Mouse (Mus musculus) lung, postnatal 0 days (tissue): ENCODE results near the gene Sfxn3. TPM values are rescaled to one million over a fixed set of nuclear protein-coding genes. Genes with fewer than 3 reads are reported as not detected.

Experiments used
- ATAC-seq: fragments of 200-750 bp; cut with Nextera tagmentation; 2 replicates; pipeline ENCODE4 v1.8.0; 2017; ENCODE audit warnings: moderate library complexity
- DNase-seq: peaks from one replicate; pipeline ENCODE4 v3.0.0-alpha.2; 2016; ENCODE audit warnings: low spot score
- H3K27ac ChIP-seq: fragments of 300-500 bp; sonication (generic); 2 replicates; pipeline ENCODE4 v1.5.1; 2014; ENCODE audit warnings: antibody characterized with exemption, mild to moderate bottlenecking, low read length, mixed read lengths
- H3K27me3 ChIP-seq: fragments of 300-500 bp; sonication (generic); replicated peaks from 2 replicates; pipeline ENCODE4 v1.6.1; 2014; ENCODE audit warnings: low read length, mixed read lengths; ENCODE audit not compliant: insufficient read depth
- H3K36me3 ChIP-seq: fragments of 300-500 bp; sonication (generic); 2 replicates; pipeline ENCODE4 v1.6.1; 2014; ENCODE audit warnings: low read length, mixed read lengths; ENCODE audit not compliant: insufficient read depth
- H3K4me1 ChIP-seq: fragments of 300-500 bp; sonication (generic); 2 replicates; pipeline ENCODE4 v1.6.1; 2014; ENCODE audit warnings: antibody characterized with exemption, low read depth, low read length, mixed read lengths; ENCODE audit not compliant: insufficient read depth
- H3K4me2 ChIP-seq: fragments of 300-500 bp; sonication (generic); replicated peaks from 2 replicates; pipeline ENCODE4 v1.6.1; 2014; ENCODE audit warnings: low read depth, mild to moderate bottlenecking, low read length, moderate library complexity, mixed read lengths
- H3K4me3 ChIP-seq: fragments of 300-500 bp; sonication (generic); 2 replicates; pipeline ENCODE4 v1.5.1; 2014; ENCODE audit warnings: low read depth, low read length
- H3K9ac ChIP-seq: fragments of 300-500 bp; sonication (generic); replicated peaks from 2 replicates; pipeline ENCODE4 v1.6.1; 2014; ENCODE audit warnings: low read depth, mild to moderate bottlenecking
- H3K9me3 ChIP-seq: fragments of 300-500 bp; sonication (generic); 2 replicates; pipeline ENCODE4 v1.6.1; 2016; ENCODE audit warnings: low read length, mixed read lengths
- CTCF ChIP-seq: IDR thresholded peaks from 2 replicates; pipeline ENCODE4 v1.5.1; 2016; ENCODE audit warnings: antibody characterized with exemption, mild to moderate bottlenecking
- EP300 ChIP-seq: IDR thresholded peaks from 2 replicates; pipeline ENCODE4 v1.6.1; 2016; ENCODE audit warnings: antibody characterized with exemption, mild to moderate bottlenecking, control low read depth
- WGBS: fragments of 180-500 bp; shearing (Covaris S2); extraction: QIAGEN DNeasy Blood & Tissue Kit; methylation state at CpG from one replicate; pipeline ENCODE4 v1.1.7; 2014; 5-methylcytosine and 5-hydroxymethylcytosine counted together
- polyA plus RNA-seq: library from polyadenylated mRNA; unstranded; fragments of >200 nt; fragmentation: Nextera tagmentation; extraction: Ambion mirVana; gene quantifications from 2 replicates; pipeline ENCODE4 v1.2.1, GENCODE M21; 2015

Gene Sfxn3
- polyA plus RNA-seq, 1 experiment from 2014 or later = 53.0 TPM

- WGBS = 11% methylated on average over 17 of the region's 17 CpGs
- Histone ChIP-seq H3K36me3 (no peaks in the 10 kb centered on the region), H3K4me3 (peak overlapping the region; percentile 12), H3K27me3 (peaks cover 43% of the 10 kb centered on the region), H3K9me3 (no peaks in the 10 kb centered on the region), H3K27ac (peak overlapping the region; percentile 52), H3K4me1 (peaks cover 23% of the 10 kb centered on the region), H3K9ac (no peak overlapping the region), H3K4me2 (peak overlapping the region; percentile 60)
- no peak for TF ChIP-seq EP300
- peak; percentile 67 for TF ChIP-seq CTCF
- ATAC-seq = peak; percentile 47
- peak; percentile 80 for DNase-seq
These were observed 31.9 kb downstream of the Sfxn3 start for GRCm38 (mm10) chr19:45078971-45079764.

GRCm38 (mm10) chr19:45079769-45080515 is 32.6 kb downstream of the Sfxn3 start:
- ATAC-seq (peak; percentile 74), DNase-seq (peak; percentile 86)
- Histone ChIP-seq H3K27ac (peak overlapping the region; percentile 52), H3K4me3 (peak overlapping the region; percentile 12), H3K27me3 (peaks cover 43% of the 10 kb centered on the region), H3K36me3 (no peaks in the 10 kb centered on the region), H3K4me1 (peaks cover 23% of the 10 kb centered on the region), H3K4me2 (peak overlapping the region; percentile 60), H3K9me3 (no peaks in the 10 kb centered on the region), H3K9ac (no peak overlapping the region)
- under 1% methylated on average over 45 of the region's 45 CpGs for WGBS
- TF ChIP-seq CTCF (no peak; the same call in 1 of the 2 replicates), EP300 (no peak)

GRCm38 (mm10) chr19:45080711-45081110 is 33.4 kb downstream of the Sfxn3 start:
- peak overlapping the region; percentile 60 for H3K4me2 ChIP-seq
- no peak for ATAC-seq
- no peak overlapping the region for H3K9ac ChIP-seq
- TF ChIP-seq CTCF (no peak), EP300 (no peak)
- peak overlapping the region; percentile 12; the same call in 1 of the 2 replicates for H3K4me3 ChIP-seq
- no peak overlapping the region for H3K27ac ChIP-seq
- no peak for DNase-seq
- peaks cover 46% of the 10 kb centered on the region for H3K27me3 ChIP-seq
- no peaks in the 10 kb centered on the region for H3K36me3 ChIP-seq
- H3K9me3 ChIP-seq = no peaks in the 10 kb centered on the region
- 4% methylated on average over 17 of the region's 17 CpGs for WGBS
- H3K4me1 ChIP-seq = peaks cover 20% of the 10 kb centered on the region

DNA sequence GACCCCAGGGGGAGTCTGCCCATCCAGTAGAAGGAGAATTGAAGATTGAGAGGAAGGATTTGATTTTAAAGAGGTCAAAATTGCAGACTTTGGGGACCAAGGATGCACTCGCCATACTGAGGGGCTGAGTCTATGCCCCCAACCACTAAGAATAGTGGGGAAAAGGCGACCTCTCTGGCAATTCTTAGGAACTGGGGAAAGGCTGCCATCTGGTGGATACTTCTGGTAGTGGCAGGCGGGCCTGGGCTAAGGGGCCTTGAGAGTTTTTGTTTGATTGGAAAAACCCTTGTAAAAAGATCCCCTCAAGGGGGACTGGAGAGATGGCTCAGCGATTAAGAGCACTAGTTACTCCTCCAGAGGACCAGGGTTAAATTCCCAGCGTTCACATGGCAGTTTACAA is 34.0 kb downstream of the Sfxn3 start:
- H3K27me3 ChIP-seq = peaks cover 43% of the 10 kb centered on the region
- H3K9me3 ChIP-seq = no peaks in the 10 kb centered on the region
- H3K36me3 ChIP-seq = no peaks in the 10 kb centered on the region
- DNase-seq = peak; percentile 65
- H3K27ac ChIP-seq = no peak overlapping the region
- no peak for ATAC-seq
- 3% methylated on average over 5 of the region's 5 CpGs for WGBS
- H3K4me3 ChIP-seq = peak overlapping the region; percentile 12; the same call in 1 of the 2 replicates
- peaks cover 19% of the 10 kb centered on the region for H3K4me1 ChIP-seq
- peak overlapping the region; percentile 60 for H3K4me2 ChIP-seq
- TF ChIP-seq EP300 (no peak), CTCF (peak; percentile 95)
- H3K9ac ChIP-seq = no peak overlapping the region

- DNase-seq = peak; percentile 52
- Histone ChIP-seq H3K4me1 (peaks cover 14% of the 10 kb centered on the region), H3K9ac (no peak overlapping the region), H3K27me3 (peaks cover 42% of the 10 kb centered on the region), H3K4me2 (no peak overlapping the region), H3K9me3 (no peaks in the 10 kb centered on the region), H3K27ac (no peak overlapping the region), H3K36me3 (no peaks in the 10 kb centered on the region), H3K4me3 (no peak overlapping the region)
- ATAC-seq = no peak
- WGBS = 19% methylated on average over 11 of the region's 11 CpGs
- TF ChIP-seq CTCF (peak; percentile 64), EP300 (no peak)
These were observed 34.7 kb downstream of the Sfxn3 start for GRCm38 (mm10) chr19:45081841-45082550.

DNA sequence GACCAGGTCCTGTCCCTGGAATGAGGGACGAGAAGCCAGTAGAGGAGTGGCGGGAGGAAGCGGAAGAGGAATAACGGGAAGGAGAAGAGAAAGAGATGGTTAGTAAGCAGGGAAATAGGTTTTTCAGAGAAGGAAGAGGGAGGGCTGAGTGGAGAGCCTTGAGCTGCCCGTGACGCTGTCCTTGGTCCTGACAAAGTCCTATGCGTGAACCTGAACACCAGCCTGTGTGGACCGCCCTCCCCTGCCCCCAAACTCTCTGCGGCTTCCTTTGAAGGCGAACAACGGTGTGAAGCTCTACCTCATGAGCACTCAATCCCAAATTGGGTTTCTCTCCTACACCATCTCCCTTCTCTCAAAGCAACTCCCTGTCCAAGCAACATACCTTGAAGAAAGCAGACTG is 50.6 kb downstream of the Sfxn3 start:
- no peak overlapping the region for H3K27ac ChIP-seq
- DNase-seq = peak; percentile 80
- H3K4me1 ChIP-seq = no peaks in the 10 kb centered on the region
- H3K4me3 ChIP-seq = no peak overlapping the region
- WGBS = 17% methylated on average over 11 of the region's 11 CpGs
- no peaks in the 10 kb centered on the region for H3K36me3 ChIP-seq
- no peak overlapping the region for H3K9ac ChIP-seq
- 0 out of 2 replicates have a peak, but pooled peaks have one; percentile 43 for ATAC-seq
- no peak overlapping the region for H3K4me2 ChIP-seq
- no peaks in the 10 kb centered on the region for H3K9me3 ChIP-seq
- TF ChIP-seq EP300 = no peak
- TF ChIP-seq CTCF = no peak
- H3K27me3 ChIP-seq = no peaks in the 10 kb centered on the region
